Mouse (Mus musculus) CH12.LX (cell line): ENCODE results near the gene Ranbp10. TPM values are rescaled to one million over a fixed set of nuclear protein-coding genes. Genes with fewer than 3 reads are reported as not detected.

Source experiments
- DNase-seq: peaks from one replicate; pipeline ENCODE4 v3.0.0-alpha.2; 2013; ENCODE audit errors: extremely low read depth
- H3K27ac ChIP-seq: 2 replicates; pipeline ENCODE4 v1.5.1; 2012; ENCODE audit warnings: low read depth, mild to moderate bottlenecking, control low read depth, moderate library complexity; ENCODE audit not compliant: insufficient read depth
- H3K27me3 ChIP-seq: replicated peaks from 2 replicates; pipeline ENCODE3; 2012; ENCODE audit warnings: inconsistent platforms
- H3K36me3 ChIP-seq, 2 experiments: replicated peaks in 1 of 2; 2 replicates each; pipeline versions ENCODE3 to v1.6.1; 2012; ENCODE audit warnings: inconsistent platforms in 1 of 2, low read length in 1 of 2, mild to moderate bottlenecking in 1 of 2, mixed read lengths in 1 of 2, moderate library complexity in 1 of 2; ENCODE audit not compliant: control insufficient read depth in 1 of 2, insufficient read depth in 1 of 2
- H3K4me1 ChIP-seq, 2 experiments: 2 replicates each; pipeline ENCODE4 v1.6.1; 2012; ENCODE audit warnings: inconsistent platforms in 1 of 2, moderate library complexity in 1 of 2; ENCODE audit not compliant: insufficient read depth in 2 of 2, control insufficient read depth in 1 of 2
- H3K4me2 ChIP-seq: 2 replicates; pipeline ENCODE4 v1.6.1; 2012; ENCODE audit warnings: low read depth, mild to moderate bottlenecking, control low read depth; ENCODE audit not compliant: poor library complexity, insufficient read depth, severe bottlenecking
- H3K4me3 ChIP-seq, 3 experiments: fragments of 150-350 bp in 1 of 3; sonication (generic) in 1 of 3; replicated peaks in 1 of 3; 2 replicates each; pipeline versions ENCODE3 to v1.5.1; 2011 to 2012; ENCODE audit warnings: low read depth in 2 of 3, low read length in 2 of 3, mild to moderate bottlenecking in 2 of 3, moderate library complexity in 2 of 3, control low read depth in 1 of 3, improper control_type of control experiment in 1 of 3, inconsistent platforms in 1 of 3, mixed read lengths in 1 of 3; ENCODE audit not compliant: poor library complexity in 1 of 3
- H3K79me2 ChIP-seq: replicated peaks from 2 replicates; pipeline ENCODE4 v1.6.1; 2012; ENCODE audit warnings: mild to moderate bottlenecking, moderate library complexity; ENCODE audit not compliant: control insufficient read depth, poor library complexity, insufficient read depth, severe bottlenecking; ENCODE audit errors: extremely low read depth
- H3K9ac ChIP-seq: 2 replicates; pipeline ENCODE4 v1.6.1; 2012; ENCODE audit warnings: low read depth, mild to moderate bottlenecking, control low read depth, moderate library complexity; ENCODE audit not compliant: insufficient read depth
- H3K9me3 ChIP-seq: replicated peaks from 2 replicates; pipeline ENCODE3; 2012; ENCODE audit warnings: low read length, inconsistent platforms, mixed read lengths
- CHD2 ChIP-seq: IDR thresholded peaks from 2 replicates; pipeline ENCODE4 v1.6.1; 2011; ENCODE audit warnings: low read length, improper control_type of control experiment
- CTCF ChIP-seq, 2 experiments: IDR thresholded peaks in 1 of 2; conservative IDR thresholded peaks in 1 of 2; 2 replicates each; pipeline ENCODE4 v1.5.1; 2011 to 2012; ENCODE audit warnings: low read depth in 2 of 2, low read length in 2 of 2, improper control_type of control experiment in 1 of 2, inconsistent platforms in 1 of 2, mild to moderate bottlenecking in 1 of 2, moderate library complexity in 1 of 2
- E2F4 ChIP-seq: IDR thresholded peaks from 2 replicates; pipeline ENCODE4 v1.6.1; 2011; ENCODE audit warnings: low read depth, low read length, improper control_type of control experiment; ENCODE audit not compliant: insufficient replicate concordance
- HCFC1 ChIP-seq: IDR thresholded peaks from 2 replicates; pipeline ENCODE4 v1.6.1; 2012; ENCODE audit warnings: low read depth, mild to moderate bottlenecking, inconsistent platforms, low read length, improper control_type of control experiment
- JUN ChIP-seq: IDR thresholded peaks from 2 replicates; pipeline ENCODE4 v1.6.1; 2011; ENCODE audit warnings: low read depth, mild to moderate bottlenecking, low read length, improper control_type of control experiment, moderate library complexity; ENCODE audit not compliant: insufficient read depth
- KAT2A ChIP-seq: IDR thresholded peaks from 2 replicates; pipeline ENCODE4 v1.6.1; 2012; ENCODE audit warnings: low read length, improper control_type of control experiment, inconsistent platforms; ENCODE audit not compliant: insufficient replicate concordance
- MAFK ChIP-seq: IDR thresholded peaks from 2 replicates; pipeline ENCODE4 v1.6.1; 2011; ENCODE audit warnings: low read length, improper control_type of control experiment; ENCODE audit not compliant: insufficient replicate concordance
- MAX ChIP-seq: IDR thresholded peaks from 2 replicates; pipeline ENCODE4 v1.6.1; 2011; ENCODE audit warnings: low read length, improper control_type of control experiment
- MAZ ChIP-seq: IDR thresholded peaks from 2 replicates; pipeline ENCODE4 v1.6.1; 2012; ENCODE audit warnings: low read depth, mild to moderate bottlenecking, inconsistent platforms, low read length, improper control_type of control experiment, moderate library complexity
- MYC ChIP-seq: IDR thresholded peaks from 2 replicates; pipeline ENCODE4 v1.6.1; 2011; ENCODE audit warnings: low read depth, mild to moderate bottlenecking, improper control_type of control experiment, low read length
- NRF1 ChIP-seq: IDR thresholded peaks from 2 replicates; pipeline ENCODE4 v1.6.1; 2014; ENCODE audit warnings: low read depth, mild to moderate bottlenecking, inconsistent platforms, low read length, improper control_type of control experiment, moderate library complexity
- POLR2A ChIP-seq: IDR thresholded peaks from 2 replicates; pipeline ENCODE4 v1.6.1; 2011; ENCODE audit warnings: low read depth, mild to moderate bottlenecking, improper control_type of control experiment, low read length
- POLR2AphosphoS2 ChIP-seq: IDR thresholded peaks from 2 replicates; pipeline ENCODE4 v1.6.1; 2011; ENCODE audit warnings: low read depth, low read length, improper control_type of control experiment
- RAD21 ChIP-seq: IDR thresholded peaks from 2 replicates; pipeline ENCODE4 v1.6.1; 2011; ENCODE audit warnings: low read depth, mild to moderate bottlenecking, low read length, improper control_type of control experiment, moderate library complexity
- RCOR1 ChIP-seq: conservative IDR thresholded peaks from 2 replicates; pipeline ENCODE4 v1.6.1; 2012; ENCODE audit warnings: low read depth, mild to moderate bottlenecking, inconsistent platforms, low read length, improper control_type of control experiment
- SIN3A ChIP-seq: IDR thresholded peaks from 2 replicates; pipeline ENCODE4 v1.6.1; 2012; ENCODE audit warnings: low read length, improper control_type of control experiment, inconsistent platforms
- UBTF ChIP-seq: IDR thresholded peaks from 2 replicates; pipeline ENCODE4 v1.6.1; 2012; ENCODE audit warnings: low read depth, mild to moderate bottlenecking, inconsistent platforms, low read length, improper control_type of control experiment, moderate library complexity
- USF1 ChIP-seq: IDR thresholded peaks from 2 replicates; pipeline ENCODE4 v1.6.1; 2014; ENCODE audit warnings: low read depth, mild to moderate bottlenecking, inconsistent platforms, low read length, improper control_type of control experiment
- ZC3H11A ChIP-seq: IDR thresholded peaks from 2 replicates; pipeline ENCODE4 v1.6.1; 2012; ENCODE audit warnings: low read depth, mild to moderate bottlenecking, inconsistent platforms, low read length, improper control_type of control experiment
- ZKSCAN1 ChIP-seq: IDR thresholded peaks from 2 replicates; pipeline ENCODE4 v1.6.1; 2012; ENCODE audit warnings: low read depth, inconsistent platforms, low read length, improper control_type of control experiment, borderline replicate concordance
- ZMIZ1 ChIP-seq: IDR thresholded peaks from 2 replicates; pipeline ENCODE4 v1.6.1; 2012; ENCODE audit warnings: low read depth, mild to moderate bottlenecking, inconsistent platforms, low read length, improper control_type of control experiment
- dilution Hi-C: fragments of 300-500 bp; cut with MboI; formaldehyde crosslinking; loops from 2 replicates; pipeline ENCODE4 v1.14.3; 2020; ENCODE audit warnings: low sequenced_read_pairs; ENCODE audit not compliant: extremely low pct_unique_long_range_greater_than_20kb, extremely low pct_ligation_motif_present
- in situ Hi-C: fragments of 300-500 bp; cut with MboI; formaldehyde crosslinking; loops from 3 replicates; pipeline ENCODE4 v1.14.3; 2019; ENCODE audit warnings: low sequenced_read_pairs, low pct_ligation_motif_present, low pct_unique_long_range_greater_than_20kb, mixed read lengths
- polyA plus RNA-seq: library from polyadenylated mRNA; unstranded; fragments of >175 nt; gene quantifications from 2 replicates; pipeline ENCODE4 v1.2.1, GENCODE M21; 2012; ENCODE audit warnings: low read depth; ENCODE audit not compliant: insufficient read length
- total RNA-seq, 2 experiments: library from RNA; depleted of rRNA; stranded (reverse); fragments of 300-350 nt in 1 of 2; fragments of >200 nt in 1 of 2; gene quantifications; 2 replicates each; pipeline ENCODE4 v1.2.3; 2012 to 2014

Gene Ranbp10
- total and polyA plus RNA-seq, 3 experiments = 7.4 to 15.8 (median 8.7) TPM

DNA sequence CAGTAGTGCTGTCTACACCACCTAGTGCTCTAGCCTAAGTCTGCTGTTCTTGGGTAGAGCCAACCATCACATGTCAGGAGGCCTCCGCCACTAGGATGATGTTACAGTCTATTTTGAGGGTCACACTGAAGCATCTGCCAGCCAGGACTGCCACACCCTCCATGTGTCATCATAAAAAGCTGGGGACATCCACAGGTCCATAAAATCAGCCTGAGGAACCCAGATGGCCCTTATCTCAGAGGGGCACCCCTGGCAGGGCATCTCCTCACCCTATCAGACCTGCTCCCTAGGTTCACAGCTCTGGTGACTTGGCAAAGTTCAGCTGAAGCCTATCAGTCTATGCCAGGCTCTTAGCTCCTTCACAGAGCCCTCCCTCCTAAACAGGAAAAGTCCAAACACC, 6.2 kb downstream of the Ranbp10 start:
- H3K27ac ChIP-seq = no peak overlapping the region
- H3K9ac ChIP-seq = no peak overlapping the region
- no peak overlapping the region for H3K4me3 ChIP-seq
- dilution Hi-C loops (no loop called here), in situ Hi-C loops (no loop called here)
- H3K79me2 ChIP-seq = peaks cover 8% of the 10 kb centered on the region
- H3K4me1 ChIP-seq = peaks cover 8 to 37% of the 10 kb centered on the region in 2 experiments; a peak in 3 of 4 replicates
- no peak overlapping the region for H3K4me2 ChIP-seq
- DNase-seq = no peak
- H3K9me3 ChIP-seq = no peaks in the 10 kb centered on the region
- H3K36me3 ChIP-seq = peaks cover 34 to 74% of the 10 kb centered on the region in 2 experiments
- no peaks in the 10 kb centered on the region for H3K27me3 ChIP-seq
- TF ChIP-seq KAT2A = no peak
- no peak for TF ChIP-seq RCOR1
- TF ChIP-seq RAD21 = no peak
- no peak for TF ChIP-seq MAFK
- no peak for TF ChIP-seq ZKSCAN1
- TF ChIP-seq CTCF (conservative IDR thresholded peaks at IDR 0.05 in 1 of 2, IDR thresholded peaks at IDR 0.05 in 1 of 2; ENCODE audit: low read depth in 2 of 2, low read length in 2 of 2) = no peak
- TF ChIP-seq CHD2 = no peak
- TF ChIP-seq MAX = no peak
- no peak for TF ChIP-seq MAZ
- no peak for TF ChIP-seq HCFC1
- TF ChIP-seq ZMIZ1 = no peak
- TF ChIP-seq UBTF = no peak
- no peak for TF ChIP-seq MYC
- TF ChIP-seq POLR2A = no peak
- no peak for TF ChIP-seq SIN3A
- TF ChIP-seq, all 38 proteins: peak for 0

DNA sequence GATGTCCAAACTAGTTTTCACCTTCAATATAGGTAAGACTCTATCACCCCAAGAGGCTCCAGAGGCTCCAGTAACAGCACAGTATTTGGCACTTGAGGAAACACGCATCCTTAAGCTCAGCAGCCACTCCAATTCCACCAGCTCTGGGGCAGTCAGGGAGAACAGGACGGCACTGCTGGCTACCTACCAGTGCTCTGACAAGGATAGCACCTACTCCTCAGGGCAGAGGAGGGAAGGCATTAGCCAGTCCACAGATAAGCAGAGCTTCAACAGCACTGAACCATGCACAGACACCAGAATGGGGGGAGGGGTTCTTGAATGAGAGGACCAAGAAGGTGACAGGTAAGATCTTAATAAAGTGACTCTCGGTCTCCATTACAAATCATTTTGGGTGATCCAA, 7.5 kb downstream of the Ranbp10 start:
- no peak overlapping the region for H3K4me3 ChIP-seq
- no peak overlapping the region for H3K27ac ChIP-seq
- dilution Hi-C loops = no loop called here
- H3K4me1 ChIP-seq = peaks cover 3 to 26% of the 10 kb centered on the region in 2 experiments; a peak in 3 of 4 replicates
- in situ Hi-C loops = no loop called here
- peaks cover 31 to 75% of the 10 kb centered on the region in 2 experiments for H3K36me3 ChIP-seq
- no peak for DNase-seq
- TF ChIP-seq RCOR1 = no peak
- TF ChIP-seq MAZ = no peak
- no peak for TF ChIP-seq NRF1
- no peak for TF ChIP-seq ZC3H11A
- TF ChIP-seq ZMIZ1 = no peak
- TF ChIP-seq POLR2AphosphoS2 = no peak
- TF ChIP-seq USF1 = no peak
- no peak for TF ChIP-seq E2F4
- no peak for TF ChIP-seq HCFC1
- TF ChIP-seq JUN = no peak
- no peak for TF ChIP-seq MAX
- H3K9me3 ChIP-seq = no peaks in the 10 kb centered on the region
- H3K9ac ChIP-seq = no peak overlapping the region
- H3K79me2 ChIP-seq = peaks cover 8% of the 10 kb centered on the region
- H3K4me2 ChIP-seq = no peak overlapping the region
- no peaks in the 10 kb centered on the region for H3K27me3 ChIP-seq
